Mouse (Mus musculus): ENCODE results near the gene Thap12.
A peak's percentile ranks its signal among the peaks of the same experiment; 100 is the strongest.

DNA sequence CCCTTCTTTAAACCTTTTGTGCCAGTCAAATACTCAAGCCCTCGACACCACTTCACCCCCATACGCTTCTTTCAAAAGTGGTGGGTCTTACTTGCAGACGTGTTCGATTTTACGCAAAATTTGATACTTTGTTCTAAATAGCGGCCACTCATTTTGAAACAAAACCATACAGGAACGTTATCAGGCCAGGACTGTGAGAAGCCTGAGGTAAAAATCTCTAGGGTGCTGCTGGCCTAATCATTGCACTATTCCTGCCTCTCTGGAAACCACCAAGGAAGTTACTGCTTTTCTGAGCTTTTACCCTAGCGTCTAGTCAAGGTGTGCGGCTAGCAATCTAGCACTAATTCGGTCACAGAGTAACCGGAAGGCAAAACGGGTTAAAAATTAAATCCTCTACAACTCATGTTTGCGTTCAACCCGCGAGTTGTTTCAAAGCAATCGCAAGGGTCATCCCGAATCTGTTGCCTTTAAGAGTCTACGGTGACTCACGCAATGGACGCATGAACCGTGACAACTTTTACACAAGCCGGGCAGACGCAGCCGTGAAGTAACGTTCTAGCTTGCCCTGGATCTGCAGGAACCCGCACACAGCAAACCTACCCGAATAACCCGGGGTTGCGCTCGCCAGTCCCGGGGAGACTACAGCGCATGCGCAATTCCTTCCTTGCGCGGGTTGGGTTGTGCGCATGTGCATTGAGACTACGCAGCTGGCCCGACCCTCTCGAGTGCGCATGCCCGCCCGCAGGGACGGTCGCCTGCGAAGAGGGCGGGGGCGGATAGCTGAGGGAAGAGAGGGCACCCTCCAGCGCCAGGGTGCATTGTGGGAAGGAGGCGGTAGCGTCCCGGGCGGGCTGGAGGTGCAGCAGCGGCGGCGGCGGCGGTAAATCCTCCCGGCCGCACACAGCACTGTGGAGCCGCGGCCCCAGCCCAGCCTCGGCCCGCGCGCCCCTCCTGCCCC, at the start of gene Thap12:
- peak; percentile 95 for TF ChIP-seq POLR2A (IDR thresholded peaks at IDR 0.05; ENCODE audit: borderline replicate concordance, extremely low read depth, low read depth, low read length)
- TF ChIP-seq CTCF (IDR thresholded peaks at IDR 0.05; ENCODE audit: insufficient read depth, low read length), result 0 out of 2 replicates have a peak, but pooled peaks have one; percentile 5

Measured in lung, adult 2 months (tissue).